Mouse (Mus musculus) liver, embryonic 12.5 days (tissue): ENCODE measurements around the gene Stx6. TPM values are rescaled to one million over a fixed set of nuclear protein-coding genes. Genes with fewer than 3 reads are reported as not detected.

Source experiments
- ATAC-seq: fragments of 200-750 bp; cut with Nextera tagmentation; 2 replicates; pipeline ENCODE4 v1.8.0; 2017; ENCODE audit warnings: moderate number of reproducible peaks, mild to moderate bottlenecking, moderate library complexity
- H3K27ac ChIP-seq: fragments of 300-500 bp; sonication (generic); 2 replicates; pipeline ENCODE4 v1.5.1; 2016; ENCODE audit warnings: mild to moderate bottlenecking
- H3K27me3 ChIP-seq: fragments of 300-500 bp; sonication (generic); replicated peaks from 2 replicates; pipeline ENCODE4 v1.6.1; 2016; ENCODE audit warnings: mild to moderate bottlenecking, moderate library complexity
- H3K36me3 ChIP-seq: fragments of 300-500 bp; sonication (generic); 2 replicates; pipeline ENCODE4 v1.6.1; 2016; ENCODE audit warnings: mild to moderate bottlenecking, moderate library complexity
- H3K4me1 ChIP-seq: fragments of 300-500 bp; sonication (generic); 2 replicates; pipeline ENCODE4 v1.6.1; 2016
- H3K4me2 ChIP-seq: fragments of 300-500 bp; sonication (generic); 2 replicates; pipeline ENCODE4 v1.6.1; 2016; ENCODE audit warnings: mild to moderate bottlenecking, moderate library complexity
- H3K4me3 ChIP-seq: fragments of 300-500 bp; sonication (generic); 2 replicates; pipeline ENCODE4 v1.5.1; 2016; ENCODE audit warnings: mild to moderate bottlenecking, moderate library complexity
- H3K9ac ChIP-seq: fragments of 300-500 bp; sonication (generic); 2 replicates; pipeline ENCODE4 v1.6.1; 2016; ENCODE audit warnings: mild to moderate bottlenecking, moderate library complexity
- H3K9me3 ChIP-seq: fragments of 300-500 bp; sonication (generic); replicated peaks from 2 replicates; pipeline ENCODE4 v1.6.1; 2016; ENCODE audit warnings: mild to moderate bottlenecking, moderate library complexity
- WGBS: fragments of 180-500 bp; shearing (Covaris S2); methylation state at CpG from one replicate; pipeline ENCODE4 v1.1.7; 2016; ENCODE audit not compliant: insufficient replicate concordance; 5-methylcytosine and 5-hydroxymethylcytosine counted together
- polyA plus RNA-seq: library from polyadenylated mRNA; unstranded; fragments of >200 nt; fragmentation: Nextera tagmentation; extraction: Ambion mirVana; gene quantifications from 2 replicates; pipeline ENCODE4 v1.2.1, GENCODE M21; 2016

The Stx6 gene
- polyA plus RNA-seq, 1 experiment from 2014 or later, result 21.8 TPM

GRCm38 (mm10) chr1:155223849-155224554, 65.5 kb downstream of the Stx6 start:
- WGBS, result 8% methylated on average over 16 of the region's 16 CpGs
- peak overlapping the region; percentile 75 for H3K4me2 ChIP-seq
- H3K9ac ChIP-seq, result peak overlapping the region; percentile 57
- no peaks in the 10 kb centered on the region for H3K36me3 ChIP-seq
- no peaks in the 10 kb centered on the region for H3K9me3 ChIP-seq
- ATAC-seq, result peak; percentile 80
- peak overlapping the region; percentile 50; the same call in 1 of the 2 replicates for H3K27ac ChIP-seq
- H3K27me3 ChIP-seq, result peaks cover 5% of the 10 kb centered on the region; the same call in 1 of the 2 replicates
- H3K4me1 ChIP-seq, result peaks cover 19% of the 10 kb centered on the region
- H3K4me3 ChIP-seq, result peak overlapping the region; percentile 43

- H3K9ac ChIP-seq, result no peak overlapping the region
- ATAC-seq, result no peak
- H3K36me3 ChIP-seq, result no peaks in the 10 kb centered on the region
- H3K4me2 ChIP-seq, result no peak overlapping the region
- no peaks in the 10 kb centered on the region for H3K9me3 ChIP-seq
- H3K4me1 ChIP-seq, result peaks cover 14% of the 10 kb centered on the region; the same call in 1 of the 2 replicates
- WGBS, result 50% methylated on average over 14 of the region's 14 CpGs
- no peak overlapping the region for H3K4me3 ChIP-seq
- 0 out of 2 replicates have a peak, but pooled peaks cover 3% of the 10 kb centered on the region for H3K27me3 ChIP-seq
- H3K27ac ChIP-seq, result no peak overlapping the region
Observed at GRCm38 (mm10) chr1:155229464-155230411, 71.2 kb downstream of the Stx6 start.

GRCm38 (mm10) chr1:155232385-155232784, 73.9 kb downstream of the Stx6 start:
- no peaks in the 10 kb centered on the region for H3K9me3 ChIP-seq
- no peak overlapping the region for H3K4me3 ChIP-seq
- ATAC-seq, result no peak
- 79% methylated on average over 12 of the region's 12 CpGs for WGBS
- H3K27ac ChIP-seq, result no peak overlapping the region
- no peak overlapping the region for H3K4me2 ChIP-seq
- peaks cover 15% of the 10 kb centered on the region; the same call in 1 of the 2 replicates for H3K4me1 ChIP-seq
- no peak overlapping the region for H3K9ac ChIP-seq
- H3K27me3 ChIP-seq, result peaks cover 13% of the 10 kb centered on the region
- no peaks in the 10 kb centered on the region for H3K36me3 ChIP-seq

GRCm38 (mm10) chr1:155232786-155233185, 74.3 kb downstream of the Stx6 start:
- H3K27ac ChIP-seq, result no peak overlapping the region
- H3K4me2 ChIP-seq, result no peak overlapping the region
- H3K9me3 ChIP-seq, result no peaks in the 10 kb centered on the region
- peaks cover 15% of the 10 kb centered on the region; the same call in 1 of the 2 replicates for H3K4me1 ChIP-seq
- no peak for ATAC-seq
- no peak overlapping the region for H3K4me3 ChIP-seq
- peaks cover 13% of the 10 kb centered on the region for H3K27me3 ChIP-seq
- 69% methylated on average over 6 of the region's 6 CpGs for WGBS
- no peak overlapping the region for H3K9ac ChIP-seq
- no peaks in the 10 kb centered on the region for H3K36me3 ChIP-seq

- Histone ChIP-seq H3K4me2 (no peak overlapping the region), H3K9me3 (no peaks in the 10 kb centered on the region), H3K4me1 (peaks cover 15% of the 10 kb centered on the region; the same call in 1 of the 2 replicates), H3K9ac (no peak overlapping the region), H3K27me3 (peaks cover 13% of the 10 kb centered on the region), H3K27ac (no peak overlapping the region), H3K4me3 (no peak overlapping the region), H3K36me3 (no peaks in the 10 kb centered on the region)
- WGBS, result 70% methylated on average over 9 of the region's 9 CpGs
- no peak for ATAC-seq
Observed at GRCm38 (mm10) chr1:155233378-155233777, 74.9 kb downstream of the Stx6 start.

- 0 out of 2 replicates have a peak overlapping the region, but pooled peaks have one; percentile 25 for H3K27ac ChIP-seq
- H3K4me2 ChIP-seq, result no peak overlapping the region
- 54% methylated on average over 14 of the region's 14 CpGs for WGBS
- no peak for ATAC-seq
- no peaks in the 10 kb centered on the region for H3K36me3 ChIP-seq
- peaks cover 16% of the 10 kb centered on the region for H3K27me3 ChIP-seq
- no peak overlapping the region for H3K4me3 ChIP-seq
- H3K9ac ChIP-seq, result no peak overlapping the region
- peaks cover 15% of the 10 kb centered on the region; the same call in 1 of the 2 replicates for H3K4me1 ChIP-seq
- no peaks in the 10 kb centered on the region for H3K9me3 ChIP-seq
Observed at GRCm38 (mm10) chr1:155233931-155234607, 75.6 kb downstream of the Stx6 start.

- Histone ChIP-seq H3K27me3 (peaks cover 23% of the 10 kb centered on the region), H3K4me1 (peaks cover 11% of the 10 kb centered on the region; the same call in 1 of the 2 replicates), H3K36me3 (no peaks in the 10 kb centered on the region), H3K9ac (no peak overlapping the region), H3K4me2 (no peak overlapping the region), H3K27ac (no peak overlapping the region), H3K4me3 (no peak overlapping the region), H3K9me3 (no peaks in the 10 kb centered on the region)
- whole genome bisulfite sequencing, result 35% methylated on average over 2 of the region's 2 CpGs
- no peak for ATAC-seq
Observed at GRCm38 (mm10) chr1:155235641-155236040, 77.1 kb downstream of the Stx6 start.

- H3K27me3 ChIP-seq, result peaks cover 31% of the 10 kb centered on the region
- no peak overlapping the region for H3K27ac ChIP-seq
- 66% methylated on average over 13 of the region's 13 CpGs for WGBS
- H3K9me3 ChIP-seq, result no peaks in the 10 kb centered on the region
- no peak for ATAC-seq
- H3K4me1 ChIP-seq, result peaks cover 11% of the 10 kb centered on the region; the same call in 1 of the 2 replicates
- no peaks in the 10 kb centered on the region for H3K36me3 ChIP-seq
- H3K4me2 ChIP-seq, result no peak overlapping the region
- no peak overlapping the region for H3K4me3 ChIP-seq
- H3K9ac ChIP-seq, result no peak overlapping the region
Observed at GRCm38 (mm10) chr1:155236306-155237024, 78.0 kb downstream of the Stx6 start.

GRCm38 (mm10) chr1:155237390-155237789, 78.9 kb downstream of the Stx6 start:
- H3K9me3 ChIP-seq, result no peaks in the 10 kb centered on the region
- H3K27me3 ChIP-seq, result peaks cover 40% of the 10 kb centered on the region
- WGBS, result 66% methylated on average over 11 of the region's 11 CpGs
- H3K4me2 ChIP-seq, result no peak overlapping the region
- H3K4me1 ChIP-seq, result peaks cover 8% of the 10 kb centered on the region; the same call in 1 of the 2 replicates
- H3K4me3 ChIP-seq, result no peak overlapping the region
- H3K9ac ChIP-seq, result no peak overlapping the region
- no peak overlapping the region for H3K27ac ChIP-seq
- no peaks in the 10 kb centered on the region for H3K36me3 ChIP-seq
- ATAC-seq, result no peak

- H3K36me3 ChIP-seq, result no peaks in the 10 kb centered on the region
- no peak for ATAC-seq
- WGBS, result 76% methylated on average over 5 of the region's 5 CpGs
Observed at GRCm38 (mm10) chr1:155238126-155238525, 79.6 kb downstream of the Stx6 start.

GRCm38 (mm10) chr1:155239169-155239568, 80.7 kb downstream of the Stx6 start:
- Histone ChIP-seq H3K9ac (no peak overlapping the region), H3K4me2 (no peak overlapping the region), H3K9me3 (no peaks in the 10 kb centered on the region), H3K4me1 (peaks cover 8% of the 10 kb centered on the region; the same call in 1 of the 2 replicates), H3K4me3 (no peak overlapping the region), H3K36me3 (no peaks in the 10 kb centered on the region), H3K27me3 (peaks cover 55% of the 10 kb centered on the region), H3K27ac (no peak overlapping the region)
- ATAC-seq, result no peak
- WGBS, result 77% methylated on average over 4 of the region's 4 CpGs

More at GRCm38 (mm10) chr1:155238126-155238525, 79.6 kb downstream of the Stx6 start:
- Histone ChIP-seq H3K9ac (no peak overlapping the region), H3K27me3 (peaks cover 46% of the 10 kb centered on the region), H3K9me3 (no peaks in the 10 kb centered on the region), H3K4me3 (no peak overlapping the region), H3K4me2 (no peak overlapping the region), H3K27ac (no peak overlapping the region), H3K4me1 (peaks cover 7% of the 10 kb centered on the region; the same call in 1 of the 2 replicates)
